Mouse (Mus musculus) T-helper 2 cell (primary cell): Measurements from ENCODE around the gene Zfp185.
"Not testable (repeated sequence)": the region's sequence is repeated elsewhere in the genome, so short reads cannot be mapped to it uniquely, and the experiment has no call there.

Source experiments
- in situ Hi-C: fragments of 300-600 bp; cut with MboI, MseI; formaldehyde crosslinking; loops from one replicate; pipeline ENCODE4 v1.15.1; 2025; ENCODE audit warnings: high pct_unique_total_duplicates

Gene Zfp185

GRCm38 (mm10) chrX:73061528-73061927, 74.4 kb downstream of the Zfp185 start:
- in situ Hi-C loops: no loop called here

GRCm38 (mm10) chrX:73062323-73062722, 75.2 kb downstream of the Zfp185 start:
- in situ Hi-C loops: no loop called here

- in situ Hi-C loops: no loop called here
These were observed 76.6 kb downstream of the Zfp185 start for GRCm38 (mm10) chrX:73063512-73064414.

- in situ Hi-C loops: no loop called here
These were observed 77.3 kb downstream of the Zfp185 start, which contains the start of gene Pnma3 for GRCm38 (mm10) chrX:73064415-73064793. TSS of gene Pnma3 (plus strand) at chrX:73064787.

- in situ Hi-C loops: not testable (repeated sequence)
These were observed 79.7 kb downstream of the Zfp185 start for GRCm38 (mm10) chrX:73066765-73067312.
